Mouse (Mus musculus): ENCODE data around the gene Gsdma. TPM values are rescaled to one million over a fixed set of nuclear protein-coding genes. Genes with fewer than 3 reads are reported as not detected.
"Not testable (repeated sequence)": the region's sequence is repeated elsewhere in the genome, so short reads cannot be mapped to it uniquely, and the experiment has no call there.

Gene Gsdma
- polyA plus RNA-seq, 1 experiment from 2014 or later = 0.80 TPM

DNA sequence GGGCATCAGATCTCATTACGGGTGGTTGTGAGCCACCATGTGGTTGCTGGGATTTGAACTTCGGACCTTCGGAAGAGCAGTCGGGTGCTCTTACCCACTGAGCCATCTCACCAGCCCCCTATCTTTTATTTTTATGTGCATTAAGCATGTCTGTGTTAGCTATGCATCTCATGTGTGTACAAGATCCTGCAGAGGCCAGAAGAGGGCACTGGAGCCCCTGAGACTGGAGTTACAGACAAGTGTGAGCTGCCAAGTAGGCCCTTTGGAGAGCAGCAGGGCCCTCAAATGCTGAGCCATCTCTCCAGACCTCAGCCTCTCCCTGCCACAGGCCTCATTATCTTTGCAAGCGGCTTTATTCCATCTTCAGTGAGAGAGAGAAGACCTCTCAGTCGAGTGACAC lies 47.9 kb downstream of the Gsdma start:
- not testable (repeated sequence) for ATAC-seq (ENCODE audit: insufficient read depth, low FRiP score, low read depth); H3K27ac ChIP-seq; H3K4me3 ChIP-seq (replicated peaks); H3K9ac ChIP-seq; H3K9me3 ChIP-seq; H3K4me2 ChIP-seq; H3K27me3 ChIP-seq (replicated peaks)
- H3K36me3 ChIP-seq = peaks cover 37% of the 10 kb centered on the region
- H3K4me1 ChIP-seq = peaks cover 28% of the 10 kb centered on the region
- 81% methylated on average over 6 of the region's 6 CpGs for WGBS

- 75% methylated on average over 12 of the region's 12 CpGs for WGBS
- Histone ChIP-seq H3K27ac (no peak overlapping the region), H3K4me2 (no peak overlapping the region), H3K9ac (no peak overlapping the region), H3K4me3 (replicated peaks) (no peak overlapping the region), H3K36me3 (peaks cover 25% of the 10 kb centered on the region), H3K9me3 (no peaks in the 10 kb centered on the region), H3K27me3 (replicated peaks) (no peaks in the 10 kb centered on the region), H3K4me1 (peaks cover 23% of the 10 kb centered on the region)
- ATAC-seq (ENCODE audit: insufficient read depth, low FRiP score, low read depth) = no peak
Observed at GRCm38 (mm10) chr11:98713703-98714102, 49.6 kb downstream of the Gsdma start.

DNA sequence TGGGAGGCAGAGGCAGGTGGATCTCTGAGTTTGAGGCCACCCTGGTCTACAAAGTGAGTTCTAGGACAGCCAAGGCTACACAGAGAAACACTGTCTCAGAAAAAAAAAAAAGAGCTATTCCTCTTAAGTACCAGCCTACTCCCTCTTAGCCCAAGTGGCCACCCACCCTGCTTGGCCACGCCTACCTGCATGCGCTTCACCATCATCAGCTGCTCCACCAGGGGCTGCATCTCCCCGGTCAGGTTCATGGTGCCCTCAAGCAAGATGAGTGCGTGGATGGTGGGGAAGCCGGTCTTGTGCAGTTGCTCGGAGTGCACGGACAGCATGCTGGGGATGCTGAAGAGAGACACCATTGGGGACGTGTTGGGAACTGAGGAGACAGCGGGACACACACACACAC lies 51.8 kb downstream of the Gsdma start:
- WGBS = 93% methylated on average over 9 of the region's 9 CpGs
- Histone ChIP-seq H3K27me3 (replicated peaks) (no peaks in the 10 kb centered on the region), H3K27ac (no peak overlapping the region), H3K9me3 (no peaks in the 10 kb centered on the region), H3K36me3 (peaks cover 22% of the 10 kb centered on the region), H3K4me2 (no peak overlapping the region), H3K9ac (no peak overlapping the region), H3K4me1 (peaks cover 10% of the 10 kb centered on the region), H3K4me3 (replicated peaks) (no peak overlapping the region)
- no peak for ATAC-seq (ENCODE audit: insufficient read depth, low FRiP score, low read depth)

GRCm38 (mm10) chr11:98717904-98718303 lies 53.8 kb downstream of the Gsdma start:
- Histone ChIP-seq H3K36me3 (peaks cover 16% of the 10 kb centered on the region), H3K4me2 (no peak overlapping the region), H3K4me1 (peaks cover 21% of the 10 kb centered on the region), H3K9ac (no peak overlapping the region), H3K27me3 (replicated peaks) (no peaks in the 10 kb centered on the region), H3K9me3 (no peaks in the 10 kb centered on the region), H3K4me3 (replicated peaks) (no peak overlapping the region), H3K27ac (0 out of 2 replicates have a peak overlapping the region, but pooled peaks have one; percentile 11)
- 20% methylated on average over 13 of the region's 13 CpGs for WGBS
- ATAC-seq (ENCODE audit: insufficient read depth, low FRiP score, low read depth) = no peak

DNA sequence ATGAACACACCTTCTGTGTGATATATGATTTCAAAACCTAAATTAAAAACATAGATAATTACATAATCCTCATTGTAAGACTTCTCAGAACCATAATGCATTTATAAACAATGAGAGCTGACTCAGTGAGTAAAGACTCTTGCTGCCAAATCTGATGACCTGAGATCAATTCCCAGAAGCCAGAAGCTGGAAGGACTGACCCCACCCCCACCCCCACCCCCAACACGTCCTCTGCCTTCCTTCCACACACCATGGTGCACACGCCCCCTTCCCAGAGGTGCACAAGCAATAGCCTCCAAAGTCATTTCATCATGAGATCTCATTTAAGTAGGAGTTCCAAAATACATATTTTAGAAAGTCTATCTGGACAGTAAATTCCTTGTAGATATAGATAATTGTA lies 56.6 kb downstream of the Gsdma start:
- WGBS = 72% methylated on average over 2 of the region's 2 CpGs
- peaks cover 21% of the 10 kb centered on the region for H3K4me1 ChIP-seq
- no peaks in the 10 kb centered on the region for H3K9me3 ChIP-seq
- no peaks in the 10 kb centered on the region for H3K27me3 ChIP-seq (replicated peaks)
- H3K27ac ChIP-seq = no peak overlapping the region
- no peak overlapping the region for H3K9ac ChIP-seq
- H3K4me2 ChIP-seq = no peak overlapping the region
- no peak for ATAC-seq (ENCODE audit: insufficient read depth, low FRiP score, low read depth)
- peaks cover 7% of the 10 kb centered on the region; the same call in 1 of the 2 replicates for H3K36me3 ChIP-seq
- H3K4me3 ChIP-seq (replicated peaks) = no peak overlapping the region

DNA sequence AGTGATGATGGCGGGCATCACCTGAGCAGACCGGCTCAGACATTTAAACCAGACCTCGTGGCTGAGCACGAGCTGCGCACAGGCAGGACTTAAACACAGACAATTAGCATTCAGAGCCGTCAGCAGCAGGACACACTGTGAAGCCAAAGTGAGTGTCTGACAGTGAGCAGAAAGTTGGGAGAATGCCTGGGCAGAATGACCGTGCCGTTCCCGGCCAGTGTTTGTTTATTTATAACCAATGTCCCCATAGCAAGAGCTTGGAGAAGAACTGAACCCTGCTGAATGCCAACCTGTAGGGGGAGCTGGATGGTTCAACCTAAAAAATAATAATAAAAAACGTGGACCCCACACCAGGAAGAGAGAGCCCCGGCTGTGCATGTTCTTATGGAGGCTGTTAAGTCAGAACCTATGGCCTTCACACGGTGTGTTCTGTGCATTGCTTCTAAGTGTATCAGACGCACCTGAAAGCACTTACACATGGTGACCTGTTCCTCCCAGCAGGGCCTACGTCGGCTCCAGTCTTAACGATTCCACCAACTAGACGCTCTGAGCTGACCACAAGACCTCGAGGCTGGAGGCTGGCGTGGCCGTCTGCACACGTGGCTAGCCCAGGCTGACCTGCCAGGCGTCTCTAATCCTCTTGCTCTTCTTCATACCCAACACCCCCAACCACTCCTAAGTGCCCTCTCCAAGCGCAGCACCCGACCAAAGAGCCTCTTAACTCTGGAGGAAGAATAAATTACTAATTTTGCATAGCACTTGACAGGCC lies 57.5 kb downstream of the Gsdma start:
- H3K4me1 ChIP-seq = peaks cover 21% of the 10 kb centered on the region
- H3K27ac ChIP-seq = 0 out of 2 replicates have a peak overlapping the region, but pooled peaks have one; percentile 48
- H3K4me3 ChIP-seq (replicated peaks) = no peak overlapping the region
- H3K36me3 ChIP-seq = peaks cover 6% of the 10 kb centered on the region; the same call in 1 of the 2 replicates
- no peak overlapping the region for H3K9ac ChIP-seq
- no peak overlapping the region for H3K4me2 ChIP-seq
- no peaks in the 10 kb centered on the region for H3K27me3 ChIP-seq (replicated peaks)
- 48% methylated on average over 24 of the region's 24 CpGs for WGBS
- ATAC-seq (ENCODE audit: insufficient read depth, low FRiP score, low read depth) = no peak
- H3K9me3 ChIP-seq = no peaks in the 10 kb centered on the region

GRCm38 (mm10) chr11:98723098-98723497 lies 58.9 kb downstream of the Gsdma start:
- Histone ChIP-seq H3K4me3 (replicated peaks) (no peak overlapping the region), H3K27me3 (replicated peaks) (no peaks in the 10 kb centered on the region), H3K4me2 (no peak overlapping the region), H3K36me3 (peaks cover 13% of the 10 kb centered on the region; the same call in 1 of the 2 replicates), H3K4me1 (peaks cover 16% of the 10 kb centered on the region), H3K9me3 (no peaks in the 10 kb centered on the region), H3K9ac (no peak overlapping the region), H3K27ac (no peak overlapping the region)
- WGBS = 67% methylated on average over 7 of the region's 7 CpGs
- no peak for ATAC-seq (ENCODE audit: insufficient read depth, low FRiP score, low read depth)

GRCm38 (mm10) chr11:98725926-98726506 lies 61.9 kb downstream of the Gsdma start:
- H3K9me3 ChIP-seq = no peaks in the 10 kb centered on the region
- H3K27me3 ChIP-seq (replicated peaks) = no peaks in the 10 kb centered on the region
- H3K9ac ChIP-seq = no peak overlapping the region
- H3K4me2 ChIP-seq = no peak overlapping the region
- no peak overlapping the region for H3K27ac ChIP-seq
- peaks cover 13% of the 10 kb centered on the region; the same call in 1 of the 2 replicates for H3K36me3 ChIP-seq
- H3K4me1 ChIP-seq = 0 out of 2 replicates have a peak, but pooled peaks cover 17% of the 10 kb centered on the region
- H3K4me3 ChIP-seq (replicated peaks) = no peak overlapping the region
- 93% methylated on average over 15 of the region's 15 CpGs for WGBS
- ATAC-seq (ENCODE audit: insufficient read depth, low FRiP score, low read depth) = no peak

Other genes with a start within 250 kb of the Gsdma start
- gene Mien1, start 225.4 kb upstream of the Gsdma start, polyA plus RNA-seq (2015; fragmentation: Nextera tagmentation; extraction: Ambion mirVana) = 137 and 142 TPM in 2 replicates
- gene Grb7, start 218.0 kb upstream of the Gsdma start, polyA plus RNA-seq (2015; fragmentation: Nextera tagmentation; extraction: Ambion mirVana) = 44.7 and 56.1 TPM in 2 replicates
- gene Ikzf3, start 118.3 kb upstream of the Gsdma start, polyA plus RNA-seq (2015; fragmentation: Nextera tagmentation; extraction: Ambion mirVana) = 0.50 and 0.69 TPM in 2 replicates
- 0.31 and 0.40 TPM in 2 replicates for gene Zpbp2, start 113.3 kb upstream of the Gsdma start, polyA plus RNA-seq (2015; fragmentation: Nextera tagmentation; extraction: Ambion mirVana)
- 55.6 and 61.8 TPM in 2 replicates for gene Ormdl3, start 77.0 kb upstream of the Gsdma start, polyA plus RNA-seq (2015; fragmentation: Nextera tagmentation; extraction: Ambion mirVana)
- not detected in 2 replicates for gene Lrrc3c, start 66.1 kb upstream of the Gsdma start, polyA plus RNA-seq (2015; fragmentation: Nextera tagmentation; extraction: Ambion mirVana)
- gene Gm12355, start 38.7 kb upstream of the Gsdma start, polyA plus RNA-seq (2015; fragmentation: Nextera tagmentation; extraction: Ambion mirVana) = 1.1 and 5.0 TPM in 2 replicates
- gene Gsdma3, start 38.0 kb upstream of the Gsdma start, polyA plus RNA-seq (2015; fragmentation: Nextera tagmentation; extraction: Ambion mirVana) = not detected in 2 replicates
- 0.21 TPM in 1 of 2 replicates, not detected in the other for gene Gsdma2, start 17.6 kb upstream of the Gsdma start, polyA plus RNA-seq (2015; fragmentation: Nextera tagmentation; extraction: Ambion mirVana)
- gene Psmd3, start 18.2 kb downstream of the Gsdma start, polyA plus RNA-seq (2015; fragmentation: Nextera tagmentation; extraction: Ambion mirVana) = 180 and 190 TPM in 2 replicates
- gene Csf3, start 36.9 kb downstream of the Gsdma start, polyA plus RNA-seq (2015; fragmentation: Nextera tagmentation; extraction: Ambion mirVana) = not detected in 2 replicates
- gene Med24, start 65.1 kb downstream of the Gsdma start, polyA plus RNA-seq (2015; fragmentation: Nextera tagmentation; extraction: Ambion mirVana) = 36.4 and 39.7 TPM in 2 replicates
- gene Thra, start 76.3 kb downstream of the Gsdma start, polyA plus RNA-seq (2015; fragmentation: Nextera tagmentation; extraction: Ambion mirVana) = 42.7 and 44.7 TPM in 2 replicates
- gene Nr1d1, start 111.0 kb downstream of the Gsdma start, polyA plus RNA-seq (2015; fragmentation: Nextera tagmentation; extraction: Ambion mirVana) = 2.4 and 2.5 TPM in 2 replicates
- gene Msl1, start 131.2 kb downstream of the Gsdma start, polyA plus RNA-seq (2015; fragmentation: Nextera tagmentation; extraction: Ambion mirVana) = 23.0 and 23.6 TPM in 2 replicates
- gene Casc3, start 140.6 kb downstream of the Gsdma start, polyA plus RNA-seq (2015; fragmentation: Nextera tagmentation; extraction: Ambion mirVana) = 31.7 and 35.3 TPM in 2 replicates
- 3.8 and 4.1 TPM in 2 replicates for gene Rapgefl1, start 172.4 kb downstream of the Gsdma start, polyA plus RNA-seq (2015; fragmentation: Nextera tagmentation; extraction: Ambion mirVana)
- gene Wipf2, start 199.3 kb downstream of the Gsdma start, polyA plus RNA-seq (2015; fragmentation: Nextera tagmentation; extraction: Ambion mirVana) = 4.5 and 5.0 TPM in 2 replicates
- gene Cdc6, start 243.4 kb downstream of the Gsdma start, polyA plus RNA-seq (2015; fragmentation: Nextera tagmentation; extraction: Ambion mirVana) = 28.8 and 30.3 TPM in 2 replicates